Mouse (Mus musculus) heart, adult 2 months (tissue): Measurements from ENCODE around the gene Eif4enif1. TPM values are rescaled to one million over a fixed set of nuclear protein-coding genes. Genes with fewer than 3 reads are reported as not detected.
A peak's percentile ranks its signal among the peaks of the same experiment; 100 is the strongest.
"Not testable (repeated sequence)": the region's sequence is repeated elsewhere in the genome, so short reads cannot be mapped to it uniquely, and the experiment has no call there.

Experiments
- DNase-seq, 2 experiments: peaks; one replicate each; pipeline ENCODE4 v3.0.0; 2021
- H3K27ac ChIP-seq: fragments of 200-600 bp; 2 replicates; pipeline ENCODE4 v1.8.1; 2022
- H3K27me3 ChIP-seq: fragments of 200-500 bp; 2 replicates; pipeline ENCODE4 v1.6.1; 2012; ENCODE audit warnings: mild to moderate bottlenecking, low read length, inconsistent platforms, mixed read lengths; ENCODE audit not compliant: control insufficient read depth, insufficient read depth
- H3K36me3 ChIP-seq: fragments of 200-500 bp; 2 replicates; pipeline ENCODE4 v1.6.1; 2012; ENCODE audit warnings: low read length, inconsistent platforms; ENCODE audit not compliant: control insufficient read depth, insufficient read depth
- H3K4me1 ChIP-seq: fragments of 200-500 bp; 2 replicates; pipeline ENCODE4 v1.6.1; 2011; ENCODE audit warnings: low read length; ENCODE audit not compliant: control insufficient read depth, insufficient read depth
- H3K4me3 ChIP-seq: fragments of 200-600 bp; 2 replicates; pipeline ENCODE4 v1.8.1; 2022
- H3K79me2 ChIP-seq: fragments of 200-500 bp; replicated peaks from 2 replicates; pipeline ENCODE4 v1.6.1; 2012; ENCODE audit warnings: mild to moderate bottlenecking, inconsistent platforms, low read length, moderate library complexity, mixed read lengths; ENCODE audit not compliant: control insufficient read depth, insufficient read depth
- H3K9ac ChIP-seq: fragments of 200-500 bp; 2 replicates; pipeline ENCODE4 v1.6.1; 2012; ENCODE audit warnings: low read depth, mild to moderate bottlenecking, control low read depth, inconsistent platforms, low read length, mixed read lengths
- CTCF ChIP-seq: fragments of 200-600 bp; IDR thresholded peaks from 2 replicates; pipeline ENCODE4 v1.8.1; 2022; ENCODE audit warnings: antibody characterized with exemption, mild to moderate bottlenecking, moderate library complexity
- EP300 ChIP-seq: fragments of 200-500 bp; IDR thresholded peaks from 2 replicates; pipeline ENCODE4 v1.6.1; 2011; ENCODE audit warnings: low read depth, low read length, control low read depth; ENCODE audit not compliant: insufficient read depth
- POLR2A ChIP-seq: fragments of 200-500 bp; IDR thresholded peaks from 2 replicates; pipeline ENCODE4 v1.6.1; 2011; ENCODE audit warnings: mild to moderate bottlenecking, low read depth, low read length, control low read depth; ENCODE audit not compliant: insufficient read depth
- WGBS: fragments of 180-500 bp; shearing (Covaris S2); methylation state at CpG from one replicate; pipeline ENCODE4 v1.1.7; 2018; 5-methylcytosine and 5-hydroxymethylcytosine counted together
- intact Hi-C: fragments of 180-260 bp; cut with DNase I; formaldehyde crosslinking; loops from one replicate; pipeline ENCODE4 v1.15.1; 2025
- long read RNA-seq: library from polyadenylated mRNA; stranded (forward); transcript quantifications from one replicate; pipeline ENCODE4 v2.0.0, GENCODE M21; 2021
- polyA plus RNA-seq: library from polyadenylated mRNA; depleted of rRNA; stranded (reverse); fragments of >200 nt; gene quantifications from 2 replicates; pipeline ENCODE4 v1.2.3, GENCODE M21; 2012; rRNA removed
- total RNA-seq, 2 experiments: library from RNA; stranded (reverse); gene quantifications; 2 replicates each; pipeline ENCODE4 v1.2.3; 2021

Eif4enif1 gene
- total RNA-seq = 10 to 100 TPM; 36.4 to 43.6 TPM
- 29.6 and 44.3 TPM in 2 replicates for polyA plus RNA-seq
- long read RNA-seq, transcript Eif4enif1-203 (19 exons, 3,614 nt) = major isoform, 10 of 37 reads
- long read RNA-seq, partial matches to known transcripts = 4 of 37 reads
- long read RNA-seq, other reads (novel, unspliced or antisense) = 23 of 37 reads

DNA sequence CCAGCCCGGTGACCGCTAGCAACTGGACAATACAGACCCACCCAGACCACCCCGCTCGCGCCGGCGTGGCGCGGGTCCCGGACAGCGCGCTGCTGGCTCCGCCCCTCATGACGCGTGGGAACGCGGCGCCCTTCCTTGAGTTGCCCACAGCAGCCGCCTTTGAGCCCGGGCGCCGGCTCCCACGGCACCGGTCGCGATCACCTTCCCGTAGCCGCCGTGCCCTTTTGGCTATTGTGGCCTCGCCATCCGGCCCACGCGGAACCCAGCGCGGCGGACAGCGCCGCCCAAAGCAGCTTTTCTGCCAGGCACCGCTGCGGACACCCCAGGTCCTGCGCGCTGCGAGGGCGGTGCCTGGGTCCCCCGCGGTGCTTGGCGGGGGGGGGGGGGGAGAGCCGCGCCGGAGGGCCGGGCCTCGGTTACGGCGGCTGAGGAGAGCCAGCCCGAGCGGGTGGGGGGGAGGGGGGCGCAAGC lies at the start of gene Eif4enif1:
Gene Eif4enif1, plus strand, starts transcription at position 162 of the 471 bp plus-strand sequence.
- under 1% methylated on average over 40 of the region's 57 CpGs for WGBS
- Histone ChIP-seq H3K36me3 (peaks cover 4% of the 10 kb centered on the region), H3K79me2 (peaks cover 5% of the 10 kb centered on the region; the same call in 1 of the 2 replicates), H3K9ac (peak within 1 kb of the TSS; percentile 87), H3K27ac (peak within 1 kb of the TSS; percentile 61), H3K4me3 (peak within 1 kb of the TSS; percentile 30), H3K27me3 (no peaks in the 10 kb centered on the region), H3K4me1 (peaks cover 2% of the 10 kb centered on the region)
- peak; percentile 94 to 96 for DNase-seq
- intact Hi-C loops = loop anchor here (5.0 kb wide), 3 partner anchors 65 to 710 kb away; partner anchors contain the start of genes Drg1 and Slc35e4
- TF ChIP-seq POLR2A (no peak), EP300 (no peak), CTCF (no peak)

DNA sequence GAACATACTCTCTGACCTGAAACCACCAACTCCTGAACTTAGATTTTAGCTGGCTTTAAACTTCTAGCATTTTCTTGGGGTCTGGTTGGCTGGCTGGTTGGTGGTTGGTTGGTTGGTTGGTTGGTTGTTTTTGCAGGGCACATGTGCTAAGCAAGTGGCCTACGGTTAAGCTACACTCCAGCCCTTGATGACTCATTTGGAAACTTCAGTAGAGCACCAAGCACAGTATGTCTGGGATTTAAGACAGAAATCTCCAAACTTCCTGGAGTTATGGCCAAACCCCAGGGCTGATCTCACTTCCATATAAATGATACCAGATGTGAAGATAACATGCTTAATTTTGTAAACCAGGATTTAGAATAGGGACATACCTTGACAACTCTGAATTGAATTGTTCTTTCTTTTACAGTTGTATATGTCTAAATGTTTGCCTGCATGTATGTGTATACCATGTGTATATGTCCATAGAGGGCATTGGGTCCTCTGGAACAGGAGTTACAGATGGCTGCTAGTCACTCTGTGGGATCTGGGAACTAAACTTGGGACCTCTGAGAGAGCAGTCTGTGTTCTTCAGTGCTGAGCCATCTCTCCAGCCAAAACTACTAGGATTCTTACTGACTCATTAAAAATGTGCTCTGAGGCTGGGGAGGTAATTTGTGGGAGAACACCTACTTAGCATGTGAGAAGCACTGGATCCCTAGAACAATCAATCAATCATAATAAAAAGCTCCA lies 48.4 kb upstream of the Eif4enif1 start:
- H3K27ac ChIP-seq, intact Hi-C loops, H3K36me3 ChIP-seq, H3K4me1 ChIP-seq, H3K27me3 ChIP-seq, H3K79me2 ChIP-seq, H3K4me3 ChIP-seq, H3K9ac ChIP-seq: not testable (repeated sequence)
- DNase-seq = peak; percentile 69 to 71
- 62% methylated on average over 1 of the region's 1 CpGs for whole genome bisulfite sequencing

DNA sequence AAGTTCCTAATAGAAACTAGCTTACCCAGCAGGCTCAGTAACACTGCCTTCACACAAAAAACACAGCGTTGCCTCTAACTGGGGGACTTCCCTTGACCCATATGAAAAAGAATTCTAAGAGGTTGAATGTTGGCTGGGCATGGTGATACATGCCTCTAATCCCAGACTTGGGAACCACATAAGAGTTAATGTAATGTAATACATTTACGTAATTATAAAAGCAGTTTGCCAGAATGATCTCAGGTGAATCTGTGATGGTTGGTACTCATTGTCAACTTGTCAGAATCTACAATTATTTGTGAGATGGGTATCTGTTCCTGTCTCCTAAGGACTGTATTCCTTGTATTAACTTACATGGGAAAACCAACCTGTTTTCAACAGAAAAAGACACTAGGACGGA lies 45.2 kb upstream of the Eif4enif1 start:
- DNase-seq, H3K36me3 ChIP-seq, H3K79me2 ChIP-seq, H3K4me3 ChIP-seq, H3K27me3 ChIP-seq, H3K4me1 ChIP-seq, H3K9ac ChIP-seq, intact Hi-C loops, H3K27ac ChIP-seq: not testable (repeated sequence)
- WGBS = 93% methylated on average over 2 of the region's 3 CpGs

DNA sequence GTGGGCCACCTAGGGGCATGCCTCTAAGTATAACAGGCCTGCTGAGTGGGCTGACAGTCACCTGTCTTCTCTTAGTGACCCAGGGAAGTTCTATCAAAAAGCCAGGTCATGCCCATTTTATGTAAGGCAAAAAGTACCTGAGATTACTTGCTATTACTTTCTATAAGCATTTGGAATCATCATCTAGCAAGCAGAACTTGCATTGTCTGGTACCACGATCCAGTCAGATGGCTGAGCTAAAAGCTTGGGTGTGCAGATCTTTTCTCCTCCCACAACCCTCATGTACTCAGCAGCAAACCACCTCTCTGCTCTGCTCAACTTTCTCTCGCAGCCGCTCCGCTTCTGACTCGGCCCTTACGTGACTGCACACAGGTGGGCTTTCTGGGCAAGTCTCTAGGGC lies 44.2 kb upstream of the Eif4enif1 start:
- H3K79me2 ChIP-seq, H3K27me3 ChIP-seq, H3K4me3 ChIP-seq, H3K27ac ChIP-seq, DNase-seq, intact Hi-C loops, H3K36me3 ChIP-seq, H3K9ac ChIP-seq, H3K4me1 ChIP-seq: not testable (repeated sequence)
- 95% methylated on average over 6 of the region's 6 CpGs for WGBS

DNA sequence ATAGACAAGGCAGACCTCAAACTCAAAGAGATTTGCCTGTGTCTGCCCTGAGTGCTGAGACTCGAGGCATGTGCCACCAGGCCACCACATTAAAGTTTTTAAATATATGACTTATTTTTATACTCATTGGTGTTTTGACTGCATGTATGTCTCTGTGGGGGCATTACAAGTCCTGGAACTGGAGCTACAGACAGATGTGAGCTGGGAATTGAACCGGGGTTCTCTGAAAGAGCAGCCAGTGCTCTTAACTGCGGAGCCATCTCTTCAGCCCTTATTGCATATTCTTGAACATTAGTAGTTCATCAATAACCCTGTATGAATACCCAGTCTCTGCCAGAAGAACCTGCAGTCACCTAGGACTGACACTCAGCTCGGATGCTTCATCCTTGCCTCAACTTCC lies 43.4 kb upstream of the Eif4enif1 start:
- H3K27me3 ChIP-seq, intact Hi-C loops, H3K27ac ChIP-seq, H3K9ac ChIP-seq, H3K4me3 ChIP-seq, H3K36me3 ChIP-seq, DNase-seq, H3K79me2 ChIP-seq, H3K4me1 ChIP-seq: not testable (repeated sequence)
- 90% methylated on average over 4 of the region's 4 CpGs for WGBS

DNA sequence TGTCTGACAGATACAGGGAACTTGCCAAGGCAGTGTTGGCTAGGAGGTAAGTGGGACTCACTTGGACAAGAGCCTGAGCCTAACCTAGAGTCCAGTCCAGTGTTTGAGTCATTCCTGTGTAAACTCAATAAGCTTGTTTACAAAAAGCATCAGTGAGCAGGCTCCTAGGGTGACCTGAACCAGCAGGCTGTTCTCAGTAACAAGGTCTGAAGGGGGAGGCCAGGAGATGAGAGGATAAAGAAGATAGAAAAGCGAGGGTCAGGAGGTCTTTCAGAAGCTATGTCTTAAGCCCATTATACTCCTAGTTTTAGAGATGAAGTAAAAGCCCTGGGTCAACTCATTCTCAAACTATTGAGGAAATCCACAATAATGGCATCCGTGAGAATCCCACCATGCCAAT lies 40.8 kb upstream of the Eif4enif1 start:
- 34% methylated on average over 1 of the region's 2 CpGs for WGBS
- peak; percentile 62 to 70 for DNase-seq
- H3K27ac ChIP-seq, H3K4me3 ChIP-seq, intact Hi-C loops, H3K4me1 ChIP-seq, H3K9ac ChIP-seq, H3K36me3 ChIP-seq, H3K27me3 ChIP-seq, H3K79me2 ChIP-seq: not testable (repeated sequence)

DNA sequence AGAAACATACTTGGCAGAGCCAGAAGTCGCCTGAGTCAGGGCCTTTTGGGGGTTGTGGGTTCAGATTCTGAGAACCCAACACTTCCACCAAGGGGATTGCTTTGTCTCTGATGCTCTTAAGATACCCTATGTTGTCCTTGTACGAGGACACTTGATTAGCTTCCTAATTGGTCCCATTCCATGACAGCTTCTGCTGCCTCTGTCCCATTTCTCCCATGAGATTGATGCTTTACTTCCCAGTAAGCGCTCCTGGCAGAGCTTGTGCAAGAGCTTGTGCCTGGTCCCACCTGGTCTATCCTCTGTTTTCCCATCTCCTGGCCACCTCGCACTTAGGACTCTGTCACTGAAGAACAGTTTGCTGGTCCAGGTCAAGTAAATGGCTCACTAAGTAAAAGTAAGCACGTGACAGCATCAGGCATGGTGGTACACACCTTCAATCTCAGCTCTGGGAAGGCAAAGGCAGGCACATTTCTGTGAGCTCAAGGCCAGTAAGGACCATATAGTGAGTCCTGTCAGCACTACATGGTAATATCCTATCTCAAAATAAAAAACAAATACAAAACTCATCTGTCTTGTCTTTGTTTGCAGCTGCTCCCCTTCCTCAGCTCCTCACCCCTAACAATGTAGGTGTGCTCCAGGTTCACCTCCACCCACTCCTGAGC lies 39.8 kb upstream of the Eif4enif1 start:
- H3K36me3 ChIP-seq, H3K79me2 ChIP-seq, H3K4me3 ChIP-seq, H3K27ac ChIP-seq, H3K9ac ChIP-seq, H3K4me1 ChIP-seq, intact Hi-C loops, H3K27me3 ChIP-seq: not testable (repeated sequence)
- DNase-seq = peak; percentile 71 to 78
- 66% methylated on average over 5 of the region's 5 CpGs for WGBS

DNA sequence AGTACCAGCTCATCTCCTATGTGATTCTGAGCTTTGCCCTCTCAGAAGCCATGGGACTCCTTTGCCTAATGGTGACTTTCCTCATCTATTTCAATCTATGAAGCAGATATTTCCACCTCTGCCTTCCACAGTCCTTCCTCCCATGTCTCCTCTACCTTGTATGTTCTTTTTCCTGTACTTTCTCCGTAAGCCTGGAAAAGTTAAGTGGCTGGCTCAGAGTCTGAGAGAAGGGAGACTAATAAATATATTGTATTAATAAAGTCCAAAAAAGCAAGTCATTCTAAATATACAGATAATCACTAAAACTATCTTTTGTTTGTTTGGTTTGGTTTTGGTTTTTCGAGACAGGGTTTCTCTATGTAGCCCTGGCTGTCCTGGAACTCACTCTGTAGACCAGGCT lies 39.1 kb upstream of the Eif4enif1 start:
- H3K27me3 ChIP-seq, H3K27ac ChIP-seq, H3K79me2 ChIP-seq, intact Hi-C loops, H3K36me3 ChIP-seq, H3K9ac ChIP-seq, H3K4me1 ChIP-seq, H3K4me3 ChIP-seq: not testable (repeated sequence)
- 75% methylated on average over 2 of the region's 2 CpGs for WGBS
- DNase-seq = peak in 1 of 2 experiments; percentile 28

DNA sequence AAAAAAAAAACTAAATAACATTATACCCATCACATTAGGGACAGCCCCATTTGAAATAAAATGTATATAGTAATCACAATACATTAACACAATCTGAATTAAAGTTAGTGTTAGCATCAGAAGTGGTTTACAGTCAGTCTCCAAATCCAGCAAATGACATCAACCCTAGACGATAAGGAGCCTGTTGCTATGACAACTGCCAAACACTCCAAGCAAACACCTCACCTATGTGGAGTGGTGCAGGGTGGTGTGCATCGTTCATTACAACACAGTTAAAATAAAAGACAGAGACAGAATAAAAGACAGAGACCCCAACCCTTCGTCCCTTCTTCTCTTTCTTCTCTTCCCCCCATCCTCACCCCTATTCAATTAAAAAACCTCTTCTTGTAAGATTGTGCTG lies 38.5 kb upstream of the Eif4enif1 start:
- H3K27me3 ChIP-seq, H3K79me2 ChIP-seq, intact Hi-C loops, H3K36me3 ChIP-seq, H3K27ac ChIP-seq, DNase-seq, H3K4me3 ChIP-seq, H3K4me1 ChIP-seq, H3K9ac ChIP-seq: not testable (repeated sequence)
- 37% methylated on average over 3 of the region's 3 CpGs for WGBS
